Mouse (Mus musculus) kidney, embryonic 14.5 days (tissue): ENCODE results near the gene Tnfrsf13c. TPM values are rescaled to one million over a fixed set of nuclear protein-coding genes. Genes with fewer than 3 reads are reported as not detected.

Experiments used
- ATAC-seq: fragments of 200-750 bp; cut with Nextera tagmentation; 2 replicates; pipeline ENCODE4 v1.8.0; 2017; ENCODE audit warnings: moderate number of reproducible peaks, mild to moderate bottlenecking, moderate TSS enrichment, moderate library complexity; ENCODE audit not compliant: low FRiP score, low TSS enrichment
- H3K27ac ChIP-seq: fragments of 300-500 bp; sonication (generic); 2 replicates; pipeline ENCODE4 v1.5.1; 2014; ENCODE audit warnings: low read depth, mild to moderate bottlenecking, low read length, moderate library complexity, mixed read lengths
- H3K27me3 ChIP-seq: fragments of 300-500 bp; sonication (generic); 2 replicates; pipeline ENCODE4 v1.6.1; 2014; ENCODE audit warnings: mild to moderate bottlenecking, low read length; ENCODE audit not compliant: control insufficient read depth, insufficient read depth
- H3K36me3 ChIP-seq: fragments of 300-500 bp; sonication (generic); 2 replicates; pipeline ENCODE4 v1.6.1; 2014; ENCODE audit warnings: low read length, mixed read lengths; ENCODE audit not compliant: control insufficient read depth, insufficient read depth
- H3K4me1 ChIP-seq: fragments of 300-500 bp; sonication (generic); 2 replicates; pipeline ENCODE4 v1.6.1; 2014; ENCODE audit warnings: low read length, mixed read lengths; ENCODE audit not compliant: control insufficient read depth, insufficient read depth
- H3K4me2 ChIP-seq: fragments of 300-500 bp; sonication (generic); replicated peaks from 2 replicates; pipeline ENCODE4 v1.6.1; 2014; ENCODE audit warnings: low read depth, mild to moderate bottlenecking, low read length
- H3K4me3 ChIP-seq: fragments of 300-500 bp; sonication (generic); 2 replicates; pipeline ENCODE4 v1.5.1; 2014; ENCODE audit warnings: mild to moderate bottlenecking, low read length
- H3K9ac ChIP-seq: fragments of 300-500 bp; sonication (generic); 2 replicates; pipeline ENCODE4 v1.6.1; 2014; ENCODE audit warnings: low read depth, mild to moderate bottlenecking, low read length, moderate library complexity
- H3K9me3 ChIP-seq: fragments of 300-500 bp; sonication (generic); 2 replicates; pipeline ENCODE4 v1.6.1; 2016; ENCODE audit warnings: low read length; ENCODE audit not compliant: control insufficient read depth
- WGBS: fragments of 180-500 bp; shearing (Covaris S2); extraction: QIAGEN DNeasy Blood & Tissue Kit; methylation state at CpG from one replicate; pipeline ENCODE4 v1.1.7; 2014; 5-methylcytosine and 5-hydroxymethylcytosine counted together
- polyA plus RNA-seq: library from polyadenylated mRNA; unstranded; fragments of >200 nt; fragmentation: Nextera tagmentation; extraction: Ambion mirVana; gene quantifications from 2 replicates; pipeline ENCODE4 v1.2.1, GENCODE M21; 2014

The Tnfrsf13c gene
- polyA plus RNA-seq, 1 experiment from 2014 or later = 0.12 TPM

DNA sequence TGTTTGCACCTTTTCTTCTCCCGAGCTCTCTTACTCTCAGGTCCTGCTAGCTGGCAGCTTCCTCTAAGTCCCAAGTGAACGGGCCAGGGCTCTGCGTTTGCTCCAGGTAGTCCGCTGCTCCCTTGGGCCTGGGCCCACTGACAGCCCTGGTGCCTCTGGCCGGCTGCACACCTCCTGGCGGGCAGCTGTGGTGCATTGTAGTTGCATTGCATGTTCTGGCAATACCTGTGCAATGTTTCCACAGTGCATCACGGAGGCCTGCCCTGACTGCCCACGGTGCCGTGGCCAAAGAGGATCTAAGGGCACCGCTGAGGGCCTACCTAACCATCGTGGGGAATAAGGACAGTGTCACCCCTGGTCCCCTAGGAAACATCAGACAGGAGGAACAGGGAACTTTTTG lies 26.2 kb downstream of the Tnfrsf13c start:
- H3K9ac ChIP-seq = no peak overlapping the region
- H3K27ac ChIP-seq = no peak overlapping the region
- WGBS = 94% methylated on average over 11 of the region's 11 CpGs
- H3K4me2 ChIP-seq = no peak overlapping the region
- no peaks in the 10 kb centered on the region for H3K9me3 ChIP-seq
- peaks cover 93% of the 10 kb centered on the region for H3K36me3 ChIP-seq
- no peak for ATAC-seq
- no peaks in the 10 kb centered on the region for H3K27me3 ChIP-seq
- H3K4me1 ChIP-seq = no peaks in the 10 kb centered on the region
- no peak overlapping the region for H3K4me3 ChIP-seq

DNA sequence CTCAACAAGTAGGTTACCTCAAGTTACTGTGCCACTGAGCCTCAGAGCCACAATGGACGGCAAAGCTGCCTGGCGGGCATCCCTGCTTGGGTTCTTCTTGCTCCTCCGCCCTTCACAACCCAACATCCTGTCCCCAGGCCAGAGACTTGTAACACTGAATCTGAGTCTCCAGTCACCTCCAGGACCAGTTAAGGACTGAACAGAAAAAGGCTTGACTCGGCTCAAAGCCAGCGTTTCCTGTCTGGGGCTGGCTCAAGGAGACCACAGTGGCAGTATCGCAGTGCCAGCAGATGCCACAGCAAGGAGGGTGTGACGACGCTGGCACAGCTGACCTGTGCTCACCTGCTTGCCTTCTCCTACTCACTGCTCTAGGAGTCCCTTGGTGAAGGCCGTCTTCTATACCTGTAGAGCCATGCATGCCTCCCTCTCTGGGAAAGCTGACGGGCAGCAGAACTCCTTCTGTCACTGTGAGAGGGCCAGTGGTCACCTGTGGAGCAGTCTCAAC lies 26.9 kb downstream of the Tnfrsf13c start:
- Histone ChIP-seq H3K4me1 (no peaks in the 10 kb centered on the region), H3K4me2 (no peak overlapping the region), H3K9ac (no peak overlapping the region), H3K9me3 (no peaks in the 10 kb centered on the region), H3K36me3 (peaks cover 97% of the 10 kb centered on the region), H3K4me3 (no peak overlapping the region), H3K27me3 (no peaks in the 10 kb centered on the region), H3K27ac (no peak overlapping the region)
- ATAC-seq = no peak
- WGBS = 95% methylated on average over 10 of the region's 10 CpGs

DNA sequence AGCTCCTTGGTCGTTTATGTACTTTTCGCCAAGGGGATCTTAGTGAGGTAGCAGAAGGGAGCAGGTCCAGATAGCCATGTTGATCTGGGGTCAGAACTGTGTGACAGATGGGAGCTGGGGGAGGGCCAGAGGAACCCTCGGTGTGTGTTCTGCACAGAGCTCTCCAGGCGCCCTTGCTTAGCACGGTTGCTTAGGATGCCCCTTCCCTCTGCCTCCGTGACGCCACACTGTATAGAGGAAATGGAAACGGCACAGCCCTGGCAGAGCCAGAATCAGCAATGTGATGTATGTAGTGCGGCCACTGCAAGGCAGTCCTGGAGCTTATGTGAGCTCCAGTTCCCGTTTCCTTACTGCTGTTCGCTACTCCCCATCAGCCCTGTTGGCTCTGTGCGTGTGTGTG lies 27.9 kb downstream of the Tnfrsf13c start:
- ATAC-seq = no peak
- Histone ChIP-seq H3K4me2 (no peak overlapping the region), H3K27ac (no peak overlapping the region), H3K4me3 (no peak overlapping the region), H3K36me3 (peaks cover 97% of the 10 kb centered on the region), H3K9ac (no peak overlapping the region), H3K9me3 (no peaks in the 10 kb centered on the region), H3K4me1 (no peaks in the 10 kb centered on the region), H3K27me3 (no peaks in the 10 kb centered on the region)
- WGBS = 90% methylated on average over 12 of the region's 12 CpGs

DNA sequence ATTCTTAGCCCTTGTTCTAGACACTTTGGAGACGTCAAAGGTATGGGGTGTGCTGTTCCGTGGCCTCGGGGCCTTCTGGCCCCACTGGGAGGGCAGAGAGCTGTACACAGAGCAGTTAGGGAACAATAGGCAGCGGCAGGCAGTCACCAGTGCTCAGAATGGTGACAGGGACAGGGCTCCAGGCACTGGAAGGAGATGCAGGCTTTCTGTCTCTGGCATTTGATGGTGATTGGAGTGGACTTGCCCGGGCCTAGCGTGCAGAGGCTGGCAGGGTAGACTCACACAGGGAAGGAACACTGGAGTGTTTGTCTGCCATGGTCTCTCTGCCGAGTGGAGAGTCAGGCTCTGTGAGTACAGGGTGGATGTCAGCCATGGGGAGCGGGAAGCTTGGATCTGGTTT lies 31.6 kb downstream of the Tnfrsf13c start:
- Histone ChIP-seq H3K36me3 (peaks cover 91% of the 10 kb centered on the region), H3K4me2 (no peak overlapping the region), H3K4me1 (no peaks in the 10 kb centered on the region), H3K27ac (no peak overlapping the region), H3K4me3 (no peak overlapping the region), H3K27me3 (no peaks in the 10 kb centered on the region), H3K9ac (no peak overlapping the region), H3K9me3 (no peaks in the 10 kb centered on the region)
- ATAC-seq = no peak
- 91% methylated on average over 8 of the region's 8 CpGs for WGBS

- Histone ChIP-seq H3K4me2 (no peak overlapping the region), H3K9me3 (no peaks in the 10 kb centered on the region), H3K36me3 (peaks cover 88% of the 10 kb centered on the region), H3K4me3 (no peak overlapping the region), H3K4me1 (peaks cover 9% of the 10 kb centered on the region), H3K27me3 (no peaks in the 10 kb centered on the region), H3K27ac (no peak overlapping the region), H3K9ac (no peak overlapping the region)
- WGBS = 96% methylated on average over 10 of the region's 10 CpGs
- no peak for ATAC-seq
Measured at GRCm38 (mm10) chr15:82188481-82189240, 35.5 kb downstream of the Tnfrsf13c start.

GRCm38 (mm10) chr15:82187924-82188323 lies 36.2 kb downstream of the Tnfrsf13c start:
- H3K9ac ChIP-seq = no peak overlapping the region
- H3K4me1 ChIP-seq = peaks cover 9% of the 10 kb centered on the region
- no peaks in the 10 kb centered on the region for H3K9me3 ChIP-seq
- no peaks in the 10 kb centered on the region for H3K27me3 ChIP-seq
- H3K4me3 ChIP-seq = no peak overlapping the region
- peaks cover 88% of the 10 kb centered on the region for H3K36me3 ChIP-seq
- H3K4me2 ChIP-seq = no peak overlapping the region
- H3K27ac ChIP-seq = no peak overlapping the region
- no peak for ATAC-seq
- 53% methylated on average over 1 of the region's 1 CpGs for WGBS

GRCm38 (mm10) chr15:82187401-82187800 lies 36.8 kb downstream of the Tnfrsf13c start:
- no peak for ATAC-seq
- Histone ChIP-seq H3K4me3 (no peak overlapping the region), H3K9me3 (no peaks in the 10 kb centered on the region; the same call in 1 of the 2 replicates), H3K36me3 (peaks cover 88% of the 10 kb centered on the region), H3K4me2 (no peak overlapping the region), H3K27ac (no peak overlapping the region), H3K9ac (no peak overlapping the region), H3K27me3 (no peaks in the 10 kb centered on the region), H3K4me1 (peaks cover 9% of the 10 kb centered on the region)
- 89% methylated on average over 4 of the region's 4 CpGs for WGBS

DNA sequence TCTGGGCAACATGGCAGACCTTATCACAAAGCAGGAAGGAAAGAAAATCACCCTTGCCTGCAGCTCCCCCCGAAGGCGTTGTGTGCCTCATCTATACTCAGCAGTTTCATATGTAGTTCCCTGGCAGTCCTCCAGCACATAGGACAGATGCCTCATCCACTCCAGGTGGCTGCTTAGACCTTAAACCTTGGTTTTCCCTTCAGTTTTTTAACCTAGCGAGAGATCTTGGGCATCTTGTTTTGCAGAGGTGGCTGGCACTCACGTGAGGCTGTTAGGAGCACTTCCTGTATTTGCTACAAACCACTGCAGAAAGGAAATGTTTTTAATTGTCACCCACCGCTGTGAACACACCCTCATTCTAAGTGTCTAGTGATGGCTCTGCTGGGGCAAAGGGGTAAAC lies 37.2 kb downstream of the Tnfrsf13c start:
- Histone ChIP-seq H3K27ac (no peak overlapping the region), H3K9ac (no peak overlapping the region), H3K4me3 (no peak overlapping the region), H3K4me1 (peaks cover 9% of the 10 kb centered on the region), H3K27me3 (no peaks in the 10 kb centered on the region), H3K9me3 (peaks cover 4% of the 10 kb centered on the region; the same call in 1 of the 2 replicates), H3K4me2 (no peak overlapping the region), H3K36me3 (peaks cover 88% of the 10 kb centered on the region)
- WGBS = 86% methylated on average over 5 of the region's 5 CpGs
- no peak for ATAC-seq

DNA sequence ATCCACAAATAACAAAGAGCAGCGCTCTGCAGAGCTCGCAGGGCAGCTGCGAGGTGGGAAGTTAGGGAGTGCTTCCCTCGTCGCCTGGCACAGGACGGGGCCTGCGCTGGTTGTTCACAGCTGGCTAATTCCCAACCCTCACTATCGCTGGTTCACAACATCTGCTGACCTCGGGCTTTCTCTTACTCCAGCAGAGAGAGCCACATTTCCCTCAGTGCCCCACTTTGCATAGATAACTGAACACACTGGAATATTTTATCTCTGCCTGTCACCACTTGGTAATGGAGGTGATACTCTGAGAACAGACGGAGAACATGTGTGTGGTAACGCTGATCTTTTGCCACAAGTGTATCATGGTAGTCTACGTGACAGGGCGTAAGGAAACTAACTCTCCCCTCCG lies 38.0 kb downstream of the Tnfrsf13c start:
- 83% methylated on average over 14 of the region's 14 CpGs for WGBS
- no peak overlapping the region for H3K9ac ChIP-seq

More for the DNA sequence above, 38.0 kb downstream of the Tnfrsf13c start:
- peaks cover 9% of the 10 kb centered on the region for H3K4me1 ChIP-seq
- H3K9me3 ChIP-seq = peaks cover 6% of the 10 kb centered on the region; the same call in 1 of the 2 replicates
- no peak overlapping the region for H3K4me3 ChIP-seq
- H3K27ac ChIP-seq = no peak overlapping the region
- H3K27me3 ChIP-seq = no peaks in the 10 kb centered on the region
- no peak overlapping the region for H3K4me2 ChIP-seq
- ATAC-seq = no peak
- H3K36me3 ChIP-seq = peaks cover 88% of the 10 kb centered on the region
